Comparison of ENCODE assay signal across 8 mouse cellular contexts in genomic region chr11:59330560-59330959, GRCm38 (mm10). TPM values are rescaled to one million over a fixed set of nuclear protein-coding genes. Genes with fewer than 3 reads are reported as not detected.
A peak's percentile ranks its signal among the peaks of the same experiment; 100 is the strongest.
DNase-seq lines count a peak whose midpoint lies in the region; ATAC-seq lines count a peak whose summit lies in the region.

No protein-coding gene starts in this region.

- no peaks in the 10 kb centered on the region for H3K27me3 ChIP-seq in embryonic facial prominence, embryonic 11.5 days (ENCODE audit: control insufficient read depth, insufficient read depth, low read length)
- H3K27me3 ChIP-seq in midbrain, embryonic 11.5 days (ENCODE audit: control insufficient read depth, insufficient read depth, low read length): no peaks in the 10 kb centered on the region

- H3K9ac ChIP-seq in embryonic facial prominence, embryonic 11.5 days (replicated peaks; ENCODE audit: low read length): no peak overlapping the region
- no peak overlapping the region for H3K9ac ChIP-seq in midbrain, embryonic 11.5 days (ENCODE audit: low read length)

- H3K9me3 ChIP-seq in embryonic facial prominence, embryonic 11.5 days (replicated peaks; ENCODE audit: control insufficient read depth, low read length): no peaks in the 10 kb centered on the region
- H3K9me3 ChIP-seq in midbrain, embryonic 11.5 days (ENCODE audit: control insufficient read depth, low read length): no peaks in the 10 kb centered on the region

- WGBS in embryonic facial prominence, embryonic 11.5 days: 34% methylated on average over 5 of the region's 5 CpGs
- WGBS in midbrain, embryonic 11.5 days: 40% methylated on average over 5 of the region's 5 CpGs

- H3K27ac ChIP-seq in embryonic facial prominence, embryonic 11.5 days (replicated peaks; ENCODE audit: low read depth, low read length): no peak overlapping the region
- no peak overlapping the region for H3K27ac ChIP-seq in midbrain, embryonic 11.5 days (ENCODE audit: low read depth, low read length)

- no peak overlapping the region for H3K4me3 ChIP-seq in embryonic facial prominence, embryonic 11.5 days (ENCODE audit: low read depth, low read length)
- no peak overlapping the region for H3K4me3 ChIP-seq in midbrain, embryonic 11.5 days (ENCODE audit: low read depth, low read length)

- H3K4me1 ChIP-seq in embryonic facial prominence, embryonic 11.5 days (ENCODE audit: control insufficient read depth, insufficient read depth, low read length): peaks cover 3% of the 10 kb centered on the region; the same call in 1 of the 2 replicates
- peaks cover 12% of the 10 kb centered on the region for H3K4me1 ChIP-seq in midbrain, embryonic 11.5 days (ENCODE audit: control insufficient read depth, insufficient read depth, low read length)

- H3K4me2 ChIP-seq in embryonic facial prominence, embryonic 11.5 days (ENCODE audit: low read depth, low read length): no peak overlapping the region
- H3K4me2 ChIP-seq in midbrain, embryonic 11.5 days: no peak overlapping the region

- DNase-seq in ovary, postnatal 36 days (ENCODE audit: low spot score): peak; percentile 66
- no peak for DNase-seq in ovary, postnatal 14 days (ENCODE audit: low spot score)
- DNase-seq in adrenal gland, postnatal 10 days: peak; percentile 79
- peak; percentile 85 for DNase-seq in embryonic facial prominence, embryonic 11.5 days (ENCODE audit: low spot score)
- DNase-seq in layer of hippocampus, postnatal 14 days (ENCODE audit: low spot score in 2 of 2): peak; percentile 67 to 71
- DNase-seq in midbrain, embryonic 11.5 days (ENCODE audit: low spot score, missing footprints): peak; percentile 98
- DNase-seq in thymus, postnatal 10 days (ENCODE audit: low spot score in 2 of 2): peak; percentile 8 to 60

- ATAC-seq in embryonic facial prominence, embryonic 11.5 days (replicated peaks; ENCODE audit: insufficient number of reproducible peaks, low FRiP score, low TSS enrichment, low read depth): peak; percentile 34; the same call in 1 of the 2 replicates
- ATAC-seq in hematopoietic stem cell, adult 5-6 weeks (replicated peaks in 1 of 2; ENCODE audit: insufficient read depth in 1 of 2, low FRiP score in 2 of 2, low TSS enrichment in 1 of 2, low read depth in 1 of 2, poor library complexity in 2 of 2, severe bottlenecking in 2 of 2): peak; percentile 65 to 76
- peak; percentile 68 for ATAC-seq in midbrain, embryonic 11.5 days (ENCODE audit: low FRiP score)

- H3K36me3 ChIP-seq in embryonic facial prominence, embryonic 11.5 days (replicated peaks; ENCODE audit: control insufficient read depth, insufficient read depth, low read depth, low read length): no peaks in the 10 kb centered on the region
- no peaks in the 10 kb centered on the region for H3K36me3 ChIP-seq in midbrain, embryonic 11.5 days (ENCODE audit: control insufficient read depth, insufficient read depth, low read length)

RNA-seq across cellular contexts. Expression of gene Wnt9a, which starts 23.8 kb away (rescaled TPM):
- 1 to 10 TPM; 1.7 to 3.5 TPM for total RNA-seq in adrenal gland, postnatal 10 days (2021)
- 1.6 and 1.8 TPM in 2 replicates for polyA plus RNA-seq in embryonic facial prominence, embryonic 11.5 days (2014; fragmentation: Nextera tagmentation; extraction: Ambion mirVana)
- 0.30 TPM in 1 of 2 replicates, not detected in the other for total RNA-seq in hematopoietic stem cell, adult 5-6 weeks (2017)
- total RNA-seq in layer of hippocampus, postnatal 14 days (2021): 1 to 10 TPM; 3.7 to 4.1 TPM
- 4.0 and 4.8 TPM in 2 replicates for polyA plus RNA-seq in midbrain, embryonic 11.5 days (2014; fragmentation: Nextera tagmentation; extraction: Ambion mirVana)

RNA-seq across cellular contexts. Expression of gene Wnt3a, which starts 40.0 kb away (rescaled TPM):
- total RNA-seq in adrenal gland, postnatal 10 days (2021): not detected
- polyA plus RNA-seq in embryonic facial prominence, embryonic 11.5 days (2014; fragmentation: Nextera tagmentation; extraction: Ambion mirVana): 0.39 and 0.77 TPM in 2 replicates
- not detected in 2 replicates for total RNA-seq in hematopoietic stem cell, adult 5-6 weeks (2017)
- total RNA-seq in layer of hippocampus, postnatal 14 days (2021): not detected
- polyA plus RNA-seq in midbrain, embryonic 11.5 days (2014; fragmentation: Nextera tagmentation; extraction: Ambion mirVana): 1.4 and 2.0 TPM in 2 replicates

RNA-seq across cellular contexts. Expression of gene Prss38, which starts 44.9 kb away (rescaled TPM):
- not detected for total RNA-seq in adrenal gland, postnatal 10 days (2021)
- 0.17 TPM in 1 of 2 replicates, not detected in the other for polyA plus RNA-seq in embryonic facial prominence, embryonic 11.5 days (2014; fragmentation: Nextera tagmentation; extraction: Ambion mirVana)
- total RNA-seq in hematopoietic stem cell, adult 5-6 weeks (2017): not detected in 2 replicates
- total RNA-seq in layer of hippocampus, postnatal 14 days (2021): under 1 TPM in 1 of 2 experiments, not detected in 1; 0.25 TPM
- polyA plus RNA-seq in midbrain, embryonic 11.5 days (2014; fragmentation: Nextera tagmentation; extraction: Ambion mirVana): not detected in 2 replicates
